14 mouse cellular contexts compared by ENCODE assay signal in genomic region chr14:31394822-31395532, GRCm38 (mm10). TPM values are rescaled to one million over a fixed set of nuclear protein-coding genes. Genes with fewer than 3 reads are reported as not detected.
A peak's percentile ranks its signal among the peaks of the same experiment; 100 is the strongest.
DNase-seq lines count a peak whose midpoint lies in the region; ATAC-seq and TF ChIP-seq lines count a peak whose summit lies in the region.
"Had no signal": no experiment of that assay in that cellular context is flagged by ENCODE, and none has a peak within 500 bp of the region (broad histone marks: within the 10 kb centered on the region; RNA-seq: fewer than 3 reads in every experiment).

No protein-coding gene starts in this region.

- no peak for DNase-seq in cerebellum, adult 2 months
- no peak for DNase-seq in cerebellum, adult 18-20 months
- DNase-seq in kidney, postnatal 10 days, result no peak
- DNase-seq in heart, postnatal 0 days (ENCODE audit: low spot score), result no peak
- no peak for DNase-seq in retina, postnatal 1 day
- DNase-seq: layer of hippocampus, adult 9-11 months; thymus, postnatal 14 days had no signal

- no peak for ATAC-seq in kidney, embryonic 15.5 days (replicated peaks; ENCODE audit: low FRiP score)
- no peak for ATAC-seq in heart, postnatal 0 days (ENCODE audit: insufficient read depth, low read depth)
- ATAC-seq in megakaryocyte progenitor cell, adult 5-6 weeks (replicated peaks; ENCODE audit: poor library complexity), result no peak
- ATAC-seq: forebrain, embryonic 14.5 days; midbrain, embryonic 15.5 days had no signal

- H3K36me3 ChIP-seq in kidney, embryonic 15.5 days, result peaks cover 5% of the 10 kb centered on the region; the same call in 1 of the 2 replicates
- no peaks in the 10 kb centered on the region for H3K36me3 ChIP-seq in E14TG2a.4 (ENCODE audit: insufficient read depth, low read length)
- no peaks in the 10 kb centered on the region for H3K36me3 ChIP-seq in heart, postnatal 0 days (replicated peaks; ENCODE audit: control insufficient read depth, insufficient read depth, low read length)
- H3K36me3 ChIP-seq: intestine, embryonic 15.5 days had no signal

- H3K4me2 ChIP-seq in kidney, embryonic 15.5 days, result no peak overlapping the region
- no peak overlapping the region for H3K4me2 ChIP-seq in heart, postnatal 0 days (ENCODE audit: low read depth, low read length)
- H3K4me2 ChIP-seq: intestine, embryonic 15.5 days; limb, embryonic 13.5 days; midbrain, embryonic 15.5 days had no signal

- no peaks in the 10 kb centered on the region for H3K27me3 ChIP-seq in cerebellum, adult 2 months (ENCODE audit: control insufficient read depth, insufficient read depth, low read length)
- H3K27me3 ChIP-seq in kidney, embryonic 15.5 days, result no peaks in the 10 kb centered on the region
- no peaks in the 10 kb centered on the region; the same call in 1 of the 2 replicates for H3K27me3 ChIP-seq in E14TG2a.4 (ENCODE audit: insufficient read depth, low read length)
- H3K27me3 ChIP-seq in heart, postnatal 0 days (ENCODE audit: control insufficient read depth, insufficient read depth, low read length), result no peaks in the 10 kb centered on the region
- H3K27me3 ChIP-seq: intestine, embryonic 15.5 days; limb, embryonic 13.5 days; midbrain, embryonic 15.5 days had no signal

- TF ChIP-seq EP300 in heart, postnatal 0 days (IDR thresholded peaks at IDR 0.05; ENCODE audit: low read depth), result no peak

- peak; percentile 31; the same call in 1 of the 2 replicates for TF ChIP-seq CTCF in cerebellum, adult 2 months (IDR thresholded peaks at IDR 0.05; ENCODE audit: borderline replicate concordance, insufficient read depth, low read depth, low read length)
- TF ChIP-seq CTCF in E14TG2a.4 (conservative IDR thresholded peaks at IDR 0.05; ENCODE audit: low read length), result peak; percentile 22
- peak; percentile 26 for TF ChIP-seq CTCF in heart, postnatal 0 days (IDR thresholded peaks at IDR 0.05; ENCODE audit: low read depth)

- no peak overlapping the region for H3K9ac ChIP-seq in kidney, embryonic 15.5 days
- no peak overlapping the region for H3K9ac ChIP-seq in heart, postnatal 0 days (replicated peaks; ENCODE audit: low read depth, low read length)
- H3K9ac ChIP-seq: intestine, embryonic 15.5 days; limb, embryonic 13.5 days; midbrain, embryonic 15.5 days had no signal

- H3K4me3 ChIP-seq in cerebellum, adult 2 months (replicated peaks; ENCODE audit: insufficient read depth, low read depth, low read length), result no peak overlapping the region
- no peak overlapping the region for H3K4me3 ChIP-seq in kidney, embryonic 15.5 days (replicated peaks)
- no peak overlapping the region for H3K4me3 ChIP-seq in E14TG2a.4 (replicated peaks; ENCODE audit: low read length)
- no peak overlapping the region for H3K4me3 ChIP-seq in heart, postnatal 0 days (ENCODE audit: low read depth, low read length)
- H3K4me3 ChIP-seq: intestine, embryonic 15.5 days; limb, embryonic 13.5 days; midbrain, embryonic 15.5 days had no signal

- TF ChIP-seq POLR2A in cerebellum, adult 2 months (IDR thresholded peaks at IDR 0.05; ENCODE audit: borderline replicate concordance, insufficient read depth, low read length), result no peak

- peaks cover 50% of the 10 kb centered on the region for H3K4me1 ChIP-seq in cerebellum, adult 2 months (ENCODE audit: control insufficient read depth, insufficient read depth, low read length)
- H3K4me1 ChIP-seq in kidney, embryonic 15.5 days, result peaks cover 25% of the 10 kb centered on the region
- H3K4me1 ChIP-seq in E14TG2a.4 (replicated peaks; ENCODE audit: low read depth, low read length), result peaks cover 19% of the 10 kb centered on the region
- H3K4me1 ChIP-seq in heart, postnatal 0 days (ENCODE audit: control insufficient read depth, insufficient read depth), result peaks cover 44% of the 10 kb centered on the region
- H3K4me1 ChIP-seq: midbrain, embryonic 15.5 days had no signal

- WGBS in cerebellum, adult 2 months, result 97% methylated on average over 9 of the region's 9 CpGs
- WGBS in kidney, embryonic 15.5 days, result 93% methylated on average over 9 of the region's 9 CpGs
- 85% methylated on average over 9 of the region's 9 CpGs for WGBS in heart, postnatal 0 days

- peak overlapping the region; percentile 60 for H3K27ac ChIP-seq in cerebellum, adult 2 months (ENCODE audit: insufficient read depth, low read length)
- H3K27ac ChIP-seq in kidney, embryonic 15.5 days, result 0 out of 2 replicates have a peak overlapping the region, but pooled peaks have one; percentile 10
- H3K27ac ChIP-seq in heart, postnatal 0 days (ENCODE audit: low read depth), result peak overlapping the region; percentile 70
- H3K27ac ChIP-seq: intestine, embryonic 15.5 days; limb, embryonic 13.5 days; midbrain, embryonic 15.5 days had no signal

- 0 out of 2 replicates have a peak, but pooled peaks cover 3% of the 10 kb centered on the region for H3K9me3 ChIP-seq in kidney, embryonic 15.5 days (replicated peaks)
- H3K9me3 ChIP-seq in E14TG2a.4 (ENCODE audit: low read length), result no peaks in the 10 kb centered on the region
- no peaks in the 10 kb centered on the region for H3K9me3 ChIP-seq in heart, postnatal 0 days (replicated peaks; ENCODE audit: control insufficient read depth, low read length)
- H3K9me3 ChIP-seq: intestine, embryonic 15.5 days; midbrain, embryonic 15.5 days had no signal

RNA-seq across cellular contexts. Expression of gene Sh3bp5, which starts 40.9 kb away (rescaled TPM):
- polyA plus RNA-seq in cerebellum, adult 2 months (2012; rRNA removed), result 72.9 and 77.1 TPM in 2 replicates
- polyA plus RNA-seq in kidney, embryonic 15.5 days (2015; fragmentation: Nextera tagmentation; extraction: Ambion mirVana), result 30.2 and 33.1 TPM in 2 replicates
- 10.2 and 14.2 TPM in 2 replicates for total RNA-seq in heart, postnatal 0 days (2014; rRNA removed; ENCODE audit: low replicate concordance)
- 37.6 and 43.4 TPM in 2 replicates for polyA plus RNA-seq in heart, postnatal 0 days (2015; fragmentation: Nextera tagmentation; extraction: Ambion mirVana)
- 4.5 and 6.2 TPM in 2 replicates for total RNA-seq in megakaryocyte progenitor cell, adult 5-6 weeks (2015)
- total RNA-seq in megakaryocyte progenitor cell, adult 5-6 weeks (2017), result 3.6 and 5.2 TPM in 2 replicates

RNA-seq across cellular contexts. Expression of gene Capn7, which starts 58.5 kb away (rescaled TPM):
- polyA plus RNA-seq in cerebellum, adult 2 months (2012; rRNA removed), result 38.0 and 40.4 TPM in 2 replicates
- 43.6 and 44.4 TPM in 2 replicates for polyA plus RNA-seq in kidney, embryonic 15.5 days (2015; fragmentation: Nextera tagmentation; extraction: Ambion mirVana)
- total RNA-seq in heart, postnatal 0 days (2014; rRNA removed; ENCODE audit: low replicate concordance), result 34.0 and 51.2 TPM in 2 replicates
- polyA plus RNA-seq in heart, postnatal 0 days (2015; fragmentation: Nextera tagmentation; extraction: Ambion mirVana), result 32.3 and 33.8 TPM in 2 replicates
- 56.8 and 59.6 TPM in 2 replicates for total RNA-seq in megakaryocyte progenitor cell, adult 5-6 weeks (2015)
- 52.7 and 62.3 TPM in 2 replicates for total RNA-seq in megakaryocyte progenitor cell, adult 5-6 weeks (2017)

Comparison
In these comparisons a context has a peak if more than half of its experiments do, and no peak if none do; other contexts are left out.
1. H3K27ac ChIP-seq: peak in every context shown above with its lines; median percentile 70 in heart, postnatal 0 days; 60 in cerebellum, adult 2 months; 10 in kidney, embryonic 15.5 days.